Mouse (Mus musculus): ENCODE data around the gene Defa2. TPM values are rescaled to one million over a fixed set of nuclear protein-coding genes. Genes with fewer than 3 reads are reported as not detected.
"Not testable (repeated sequence)": the region's sequence is repeated elsewhere in the genome, so short reads cannot be mapped to it uniquely, and the experiment has no call there.

The Defa2 gene
- not detected for total RNA-seq (2021)

GRCm38 (mm10) chr8:21378215-21378614, at the start of gene Defa2:
Defa2 (plus strand) TSS chr8:21378515.
- intact Hi-C loops (cut with DNase I); DNase-seq: not testable (repeated sequence)

- intact Hi-C loops (cut with DNase I); DNase-seq: not testable (repeated sequence)
Observed at GRCm38 (mm10) chr8:21391511-21391910, 13.2 kb downstream of the Defa2 start, which contains the start of gene Defa33. Defa33 (plus strand) TSS chr8:21391811.

GRCm38 (mm10) chr8:21427111-21427510, 48.8 kb downstream of the Defa2 start, which contains the start of gene Defa36:
Defa36 (plus strand) TSS chr8:21427411.
- intact Hi-C loops (cut with DNase I) = not testable (repeated sequence)

More at GRCm38 (mm10) chr8:21427111-21427510, 48.8 kb downstream of the Defa2 start, which contains the start of gene Defa36:
- not testable (repeated sequence) for DNase-seq

Other genes with a start within 250 kb of the Defa2 start
- not detected for gene Defa30, start 243.9 kb upstream of the Defa2 start, total RNA-seq (2021)
- gene Defa22, start 216.2 kb upstream of the Defa2 start, total RNA-seq (2021) = not detected
- not detected for gene Defa31, start 186.9 kb upstream of the Defa2 start, total RNA-seq (2021)
- gene Gm15293, start 177.0 kb upstream of the Defa2 start, total RNA-seq (2021) = not detected
- gene Gm15292, start 128.8 kb upstream of the Defa2 start, total RNA-seq (2021) = not detected
- gene Defa27, start 63.0 kb upstream of the Defa2 start, total RNA-seq (2021) = not detected
- gene Defa29, start 51.5 kb upstream of the Defa2 start, total RNA-seq (2021) = not detected
- not detected for gene Defa33, start 13.3 kb downstream of the Defa2 start, total RNA-seq (2021)
- not detected for gene Defa36, start 48.9 kb downstream of the Defa2 start, total RNA-seq (2021)
- not detected for gene Gm7849, start 78.0 kb downstream of the Defa2 start, total RNA-seq (2021)
- not detected for gene Defa20, start 130.7 kb downstream of the Defa2 start, total RNA-seq (2021)
- gene Defa32, start 150.5 kb downstream of the Defa2 start, total RNA-seq (2021) = not detected
- gene Defa37, start 186.9 kb downstream of the Defa2 start, total RNA-seq (2021) = not detected
- not detected for gene Defa28, start 204.5 kb downstream of the Defa2 start, total RNA-seq (2021)
- not detected for gene Gm7861, start 216.0 kb downstream of the Defa2 start, total RNA-seq (2021)
- gene Defa26, start 239.7 kb downstream of the Defa2 start, total RNA-seq (2021) = not detected

Data from heart, postnatal 36 days (tissue).